Mouse (Mus musculus) B cell, adult 2 months (primary cell): ENCODE results near the gene Tec.

Experiments
- DNase-seq, 2 experiments: peaks; one replicate each; pipeline ENCODE4 v3.0.0; 2022

Gene Tec

DNA sequence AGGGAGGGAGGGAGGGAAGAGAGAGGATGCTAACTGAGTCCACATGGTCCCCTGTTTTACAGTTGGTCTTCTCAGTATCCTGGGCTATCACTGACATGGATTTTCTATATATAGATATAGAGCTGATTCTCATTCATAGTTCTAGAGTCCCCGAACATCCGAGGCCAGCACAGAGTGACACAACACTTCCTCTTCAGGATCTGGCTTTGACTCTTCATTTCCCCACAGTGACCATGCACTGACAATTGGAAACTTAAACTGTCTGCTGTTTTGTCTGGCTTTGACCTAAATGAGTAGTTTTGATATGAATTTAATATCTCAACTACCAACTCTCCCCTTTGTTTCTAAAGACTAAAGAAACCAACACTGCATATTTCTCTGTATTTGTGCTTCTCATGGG lies 144.9 kb downstream of the Tec start:
- DNase-seq = no peak

DNA sequence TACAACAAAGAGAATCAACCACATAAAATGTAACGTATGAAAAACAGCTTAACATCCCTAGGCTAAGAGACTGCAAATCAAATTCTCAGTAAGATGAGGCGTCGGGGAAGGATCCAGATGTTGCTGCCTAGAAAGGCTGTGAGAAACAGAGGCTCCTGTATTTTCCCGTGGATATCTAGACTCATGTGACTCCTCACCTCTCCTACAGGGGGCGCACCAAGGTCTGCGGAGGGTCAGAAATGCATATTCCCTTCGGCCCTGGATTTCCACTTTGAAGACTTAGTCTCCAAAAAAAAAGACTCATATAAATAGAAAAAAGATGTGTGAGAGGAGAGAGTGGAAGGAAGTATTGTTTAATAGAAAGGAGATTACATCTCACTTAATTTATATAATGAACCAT lies 147.7 kb downstream of the Tec start:
- peak; percentile 16 to 24 for DNase-seq

DNA sequence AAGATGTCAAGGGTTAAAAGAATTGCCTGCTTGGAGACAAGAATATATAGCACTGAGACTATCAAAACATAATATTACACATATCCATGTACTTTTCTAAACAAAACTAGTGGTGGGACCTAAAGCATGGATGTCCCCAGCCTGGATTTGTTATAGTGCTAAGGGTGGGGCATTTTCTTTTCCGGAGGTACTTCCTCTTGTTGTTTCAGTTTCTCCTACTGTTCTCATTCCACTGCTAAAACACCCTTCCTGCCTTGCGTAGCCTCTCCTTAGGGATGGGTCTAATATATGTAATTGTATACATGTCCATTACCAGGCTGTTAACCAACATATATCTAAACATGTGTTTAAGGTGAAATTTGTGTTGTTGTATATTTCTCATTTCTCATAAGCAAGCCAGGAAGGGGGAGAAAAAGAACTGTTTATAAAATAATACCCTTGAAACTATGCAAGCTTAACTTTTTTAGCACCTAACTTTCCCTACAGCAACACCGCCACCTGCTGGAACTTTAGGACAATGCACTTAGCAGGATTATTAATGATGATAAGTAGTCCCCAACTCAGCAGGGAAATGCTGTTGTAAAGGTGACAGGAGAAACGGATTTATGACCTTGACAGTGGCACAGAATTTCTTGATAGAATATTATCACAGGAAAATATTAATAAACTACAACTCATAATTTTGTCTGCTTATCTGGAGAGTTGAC lies 157.6 kb downstream of the Tec start:
- DNase-seq = peak; percentile 72 to 76

DNA sequence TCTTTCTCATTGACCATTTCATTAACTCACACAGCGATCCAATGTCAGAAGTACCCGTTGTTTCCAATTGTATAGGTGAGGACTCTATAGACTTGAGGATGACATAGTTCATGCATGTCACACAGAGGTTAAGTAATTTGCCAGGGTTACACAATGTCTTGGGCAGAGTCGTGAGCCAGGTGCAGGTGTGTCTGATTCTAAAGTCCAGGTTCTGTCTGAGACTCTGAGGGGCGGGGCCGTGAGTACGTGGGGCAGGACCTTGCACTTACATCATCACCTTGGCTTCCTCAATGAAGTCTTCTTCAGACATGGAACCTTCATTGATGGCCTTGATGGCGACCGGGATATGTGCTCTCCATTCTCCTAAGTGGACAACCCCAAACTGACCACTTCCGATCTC lies 158.3 kb downstream of the Tec start:
- DNase-seq = no peak

DNA sequence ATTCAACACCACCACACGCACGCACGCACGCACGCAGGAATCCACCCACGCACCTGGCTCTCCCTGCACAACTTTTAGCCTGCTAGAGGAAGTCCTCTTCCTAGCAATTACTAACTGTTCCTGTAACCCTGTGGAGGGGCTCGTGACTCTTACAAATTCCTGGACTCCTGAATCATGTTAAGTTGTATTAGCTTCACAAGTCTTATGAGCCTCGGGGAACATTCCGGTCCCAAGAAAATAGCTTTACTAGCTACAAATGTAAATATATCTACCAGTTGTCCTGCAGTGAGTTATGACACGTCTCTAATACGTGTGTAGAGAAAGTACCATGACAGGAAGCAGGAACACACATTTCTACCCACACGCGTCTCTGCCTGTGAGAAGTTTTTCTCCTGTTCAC lies 158.8 kb downstream of the Tec start:
- no peak for DNase-seq

DNA sequence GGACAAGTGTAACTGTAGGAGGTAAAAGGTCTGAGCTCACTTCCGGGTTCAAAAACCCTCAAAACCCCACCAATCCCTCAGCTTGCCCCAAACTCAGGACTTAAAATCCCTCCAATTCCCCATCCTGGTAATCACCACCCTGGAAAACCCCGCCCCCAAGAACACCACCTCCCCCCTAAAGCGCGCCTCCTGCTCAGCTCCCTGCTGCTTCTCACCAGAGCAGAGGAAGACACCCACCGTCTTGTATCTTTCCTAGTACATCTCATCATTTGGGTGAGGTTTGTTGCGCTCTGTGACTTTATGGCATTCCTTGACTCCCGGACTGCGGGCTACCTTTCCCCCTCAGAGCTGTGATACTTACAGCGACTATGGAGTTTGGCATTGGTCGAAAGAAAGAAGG lies 161.6 kb downstream of the Tec start:
- DNase-seq = no peak

DNA sequence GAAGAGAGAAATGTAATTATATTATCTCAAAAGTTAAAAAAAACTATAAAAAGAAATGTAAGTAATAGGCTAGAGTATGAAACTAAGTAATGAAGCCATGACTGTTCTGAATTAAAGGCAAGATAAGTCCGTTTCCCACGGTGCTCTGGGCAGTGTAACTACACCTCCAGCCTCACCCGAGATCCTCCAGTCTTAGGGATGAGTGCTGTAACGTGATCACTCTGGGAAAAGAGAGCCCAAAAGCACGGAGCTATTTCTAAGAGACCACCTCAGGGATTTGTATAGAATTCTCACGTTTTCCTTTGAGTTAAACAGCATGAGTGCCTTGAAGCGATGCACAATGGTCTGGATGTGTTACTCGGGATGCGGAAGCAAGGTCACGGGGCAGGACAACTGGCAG lies 162.2 kb downstream of the Tec start:
- DNase-seq = no peak
